Mouse (Mus musculus) forebrain, postnatal 0 days (tissue): ENCODE data around the gene Nsd2. TPM values are rescaled to one million over a fixed set of nuclear protein-coding genes. Genes with fewer than 3 reads are reported as not detected.

ENCODE experiments used
- ATAC-seq: fragments of 200-750 bp; cut with Nextera tagmentation; 2 replicates; pipeline ENCODE4 v1.8.0; 2017; ENCODE audit warnings: mild to moderate bottlenecking, moderate library complexity
- DNase-seq: peaks from one replicate; pipeline ENCODE4 v3.0.0-alpha.2; 2015
- H3K27ac ChIP-seq: fragments of 300-500 bp; sonication (generic); 2 replicates; pipeline ENCODE4 v1.5.1; 2014; ENCODE audit warnings: low read depth, mild to moderate bottlenecking, antibody characterized with exemption, low read length, moderate library complexity, mixed read lengths
- H3K27me3 ChIP-seq: fragments of 300-500 bp; sonication (generic); 2 replicates; pipeline ENCODE4 v1.6.1; 2014; ENCODE audit warnings: mild to moderate bottlenecking, low read length, mixed read lengths; ENCODE audit not compliant: insufficient read depth
- H3K36me3 ChIP-seq: fragments of 300-500 bp; sonication (generic); 2 replicates; pipeline ENCODE4 v1.6.1; 2014; ENCODE audit warnings: mild to moderate bottlenecking, moderate library complexity; ENCODE audit not compliant: insufficient read depth
- H3K4me1 ChIP-seq: fragments of 300-500 bp; sonication (generic); 2 replicates; pipeline ENCODE4 v1.6.1; 2014; ENCODE audit warnings: antibody characterized with exemption; ENCODE audit not compliant: insufficient read depth
- H3K4me2 ChIP-seq: fragments of 300-500 bp; sonication (generic); 2 replicates; pipeline ENCODE4 v1.6.1; 2014; ENCODE audit warnings: low read depth, mild to moderate bottlenecking, moderate library complexity
- H3K4me3 ChIP-seq: fragments of 300-500 bp; sonication (generic); 2 replicates; pipeline ENCODE4 v1.5.1; 2014; ENCODE audit warnings: low read depth, low read length, mixed read lengths
- H3K9ac ChIP-seq: fragments of 300-500 bp; sonication (generic); 2 replicates; pipeline ENCODE4 v1.6.1; 2014; ENCODE audit warnings: mild to moderate bottlenecking
- H3K9me3 ChIP-seq: fragments of 300-500 bp; sonication (generic); 2 replicates; pipeline ENCODE4 v1.6.1; 2016; ENCODE audit warnings: low read length
- CTCF ChIP-seq: sonication (generic); IDR thresholded peaks from 2 replicates; pipeline ENCODE4 v1.5.1; 2016; ENCODE audit warnings: antibody characterized with exemption, control low read depth, low read depth
- WGBS: fragments of 180-500 bp; shearing (Covaris S2); extraction: QIAGEN DNeasy Blood & Tissue Kit; methylation state at CpG from one replicate; pipeline ENCODE4 v1.1.7; 2014; 5-methylcytosine and 5-hydroxymethylcytosine counted together
- polyA plus RNA-seq: library from polyadenylated mRNA; unstranded; fragments of >200 nt; fragmentation: Nextera tagmentation; extraction: Ambion mirVana; gene quantifications from 2 replicates; pipeline ENCODE4 v1.2.1, GENCODE M21; 2015
- total RNA-seq: library from RNA; depleted of rRNA; stranded (reverse); fragments of >200 nt; gene quantifications from 2 replicates; pipeline ENCODE4 v1.2.3, GENCODE M21; 2014

The Nsd2 gene
- total and polyA plus RNA-seq, 2 experiments from 2014 or later: 58.6 to 127 TPM

DNA sequence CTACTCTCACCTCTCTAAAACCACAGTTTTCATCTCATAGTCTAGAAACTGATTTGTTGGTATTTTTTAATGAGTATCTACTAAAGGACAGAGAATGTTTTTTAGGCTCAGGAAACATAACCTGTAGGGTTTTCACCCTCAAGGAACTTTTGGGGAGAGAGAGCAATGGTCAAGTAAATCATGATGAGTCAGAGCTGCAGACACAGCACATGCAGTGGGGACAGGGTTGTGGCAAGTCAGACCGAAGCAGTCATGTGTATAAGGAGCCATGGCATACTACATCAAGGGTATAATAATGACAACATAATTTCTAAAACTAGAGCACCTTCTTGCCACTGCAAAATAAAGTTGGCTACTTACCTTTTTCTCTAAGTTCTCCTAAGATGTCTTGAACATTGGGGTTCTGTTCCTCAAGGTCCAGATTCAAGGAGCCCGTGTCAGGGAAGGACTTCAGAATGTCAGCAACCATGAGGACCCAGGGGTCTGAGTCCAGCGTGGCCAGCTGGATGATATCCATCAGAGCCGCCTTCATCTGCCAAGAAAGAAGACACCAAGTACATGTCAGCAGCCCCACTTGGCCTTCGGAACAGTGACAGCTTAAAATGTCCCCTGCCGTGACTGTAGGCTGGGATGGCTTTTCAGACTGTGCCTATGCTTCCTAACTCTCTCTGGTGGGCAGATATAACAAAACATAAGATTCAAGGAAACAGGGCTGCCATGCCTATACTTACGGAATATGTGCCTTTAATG lies 101.1 kb downstream of the Nsd2 start:
- no peak overlapping the region for H3K27ac ChIP-seq
- H3K36me3 ChIP-seq: peaks cover 42% of the 10 kb centered on the region
- no peak for TF ChIP-seq CTCF
- no peak for ATAC-seq
- 90% methylated on average over 7 of the region's 7 CpGs for WGBS
- no peak overlapping the region for H3K9ac ChIP-seq
- DNase-seq: no peak
- no peak overlapping the region for H3K4me3 ChIP-seq
- H3K9me3 ChIP-seq: no peaks in the 10 kb centered on the region
- H3K4me1 ChIP-seq: no peaks in the 10 kb centered on the region
- no peak overlapping the region for H3K4me2 ChIP-seq
- H3K27me3 ChIP-seq: no peaks in the 10 kb centered on the region

GRCm38 (mm10) chr5:33922566-33922965 lies 102.0 kb downstream of the Nsd2 start:
- no peak overlapping the region for H3K9ac ChIP-seq
- no peak overlapping the region for H3K4me2 ChIP-seq
- no peak overlapping the region for H3K4me3 ChIP-seq
- WGBS: 27% methylated on average over 2 of the region's 2 CpGs
- no peaks in the 10 kb centered on the region for H3K9me3 ChIP-seq
- H3K27me3 ChIP-seq: no peaks in the 10 kb centered on the region
- no peak overlapping the region for H3K27ac ChIP-seq
- no peak for ATAC-seq
- peaks cover 42% of the 10 kb centered on the region for H3K36me3 ChIP-seq
- H3K4me1 ChIP-seq: no peaks in the 10 kb centered on the region
- no peak for DNase-seq
- TF ChIP-seq CTCF: no peak

DNA sequence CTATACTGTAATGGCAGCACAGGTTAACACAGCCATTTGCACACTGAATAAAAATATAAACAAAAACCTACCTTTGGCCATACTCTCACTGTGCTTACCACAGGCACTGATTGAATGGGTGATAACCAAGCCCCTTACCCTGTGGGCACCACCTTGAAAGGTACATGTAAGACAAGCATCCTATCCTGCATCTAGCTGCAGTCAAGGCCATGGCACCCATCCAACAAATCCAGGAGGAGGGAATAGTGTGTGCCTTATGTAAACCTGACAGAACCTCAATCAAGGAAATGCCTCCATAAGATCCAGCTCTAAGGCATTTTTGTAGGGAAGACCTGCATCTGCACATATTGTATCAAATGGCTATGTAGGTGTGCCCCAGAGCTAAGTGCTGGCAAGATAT lies 105.6 kb downstream of the Nsd2 start:
- TF ChIP-seq CTCF: no peak
- Histone ChIP-seq H3K9me3 (no peaks in the 10 kb centered on the region), H3K4me3 (no peak overlapping the region), H3K27ac (no peak overlapping the region), H3K4me2 (no peak overlapping the region), H3K36me3 (peaks cover 35% of the 10 kb centered on the region), H3K4me1 (no peaks in the 10 kb centered on the region), H3K9ac (no peak overlapping the region), H3K27me3 (no peaks in the 10 kb centered on the region)
- DNase-seq: no peak
- ATAC-seq: no peak

DNA sequence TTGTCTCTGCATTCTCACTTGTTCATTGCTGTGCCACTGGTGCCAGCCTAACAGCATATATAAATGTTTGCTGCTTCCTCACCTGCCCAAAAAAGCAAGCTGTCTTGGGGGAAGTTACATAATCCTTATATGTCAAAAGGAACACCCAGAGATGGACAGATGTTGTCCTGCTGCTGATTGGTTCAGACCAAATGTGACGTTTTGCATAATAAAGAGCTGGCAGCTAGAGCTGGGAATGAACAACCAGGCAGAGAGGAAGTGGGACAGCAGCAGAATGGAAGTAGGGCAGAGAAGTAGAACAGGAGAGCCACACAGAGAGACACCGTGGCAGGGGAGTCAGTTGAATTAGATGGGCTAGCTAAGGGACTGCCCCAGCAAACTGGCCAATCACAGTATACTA lies 111.9 kb downstream of the Nsd2 start:
- no peak overlapping the region for H3K4me3 ChIP-seq
- H3K9me3 ChIP-seq: no peaks in the 10 kb centered on the region
- no peak overlapping the region for H3K9ac ChIP-seq
- no peak overlapping the region for H3K4me2 ChIP-seq
- 83% methylated on average over 2 of the region's 2 CpGs for WGBS
- ATAC-seq: no peak
- H3K36me3 ChIP-seq: peaks cover 18% of the 10 kb centered on the region
- no peak for TF ChIP-seq CTCF
- no peaks in the 10 kb centered on the region for H3K27me3 ChIP-seq
- DNase-seq: no peak
- H3K27ac ChIP-seq: no peak overlapping the region
- peaks cover 18% of the 10 kb centered on the region for H3K4me1 ChIP-seq

DNA sequence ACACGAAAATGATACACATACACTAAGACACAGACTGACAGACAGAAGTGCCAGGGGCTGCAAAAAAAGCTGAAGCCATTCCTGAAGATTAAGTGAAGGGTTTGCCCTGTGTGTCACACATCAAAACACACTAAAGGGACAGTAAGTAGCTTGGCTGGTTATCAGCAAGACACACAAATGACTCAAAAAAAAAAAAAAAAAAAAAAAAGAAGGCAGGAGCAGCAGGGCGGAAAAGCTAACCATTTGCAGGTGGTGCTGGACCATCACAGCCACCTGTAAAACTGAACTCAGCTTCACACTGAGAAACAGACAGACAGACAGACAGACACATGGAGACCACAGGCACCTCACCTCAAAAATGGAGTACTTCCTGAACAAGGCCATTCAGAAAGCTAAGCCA lies 113.6 kb downstream of the Nsd2 start:
- Histone ChIP-seq H3K4me3 (no peak overlapping the region), H3K27me3 (no peaks in the 10 kb centered on the region), H3K36me3 (peaks cover 14% of the 10 kb centered on the region; the same call in 1 of the 2 replicates), H3K27ac (no peak overlapping the region), H3K4me1 (peaks cover 18% of the 10 kb centered on the region), H3K9me3 (no peaks in the 10 kb centered on the region), H3K4me2 (peak overlapping the region; percentile 55; the same call in 1 of the 2 replicates), H3K9ac (no peak overlapping the region)
- DNase-seq (no peak), ATAC-seq (no peak)
- no peak for TF ChIP-seq CTCF
- 94% methylated on average over 2 of the region's 2 CpGs for WGBS

GRCm38 (mm10) chr5:33934877-33935276 lies 114.4 kb downstream of the Nsd2 start:
- TF ChIP-seq CTCF: no peak
- Histone ChIP-seq H3K9me3 (no peaks in the 10 kb centered on the region), H3K27me3 (no peaks in the 10 kb centered on the region), H3K4me2 (peak overlapping the region; percentile 55), H3K4me1 (peaks cover 18% of the 10 kb centered on the region), H3K4me3 (peak overlapping the region; percentile 76), H3K9ac (no peak overlapping the region), H3K36me3 (peaks cover 6% of the 10 kb centered on the region; the same call in 1 of the 2 replicates), H3K27ac (no peak overlapping the region)
- 80% methylated on average over 7 of the region's 7 CpGs for WGBS
- DNase-seq (no peak), ATAC-seq (no peak)

GRCm38 (mm10) chr5:33935700-33936111 lies 115.2 kb downstream of the Nsd2 start:
- TF ChIP-seq CTCF: no peak
- Histone ChIP-seq H3K4me2 (peak overlapping the region; percentile 55), H3K36me3 (no peaks in the 10 kb centered on the region), H3K27ac (peak overlapping the region; percentile 90), H3K4me1 (peaks cover 18% of the 10 kb centered on the region), H3K4me3 (peak overlapping the region; percentile 76), H3K9me3 (no peaks in the 10 kb centered on the region), H3K9ac (peak overlapping the region; percentile 79), H3K27me3 (no peaks in the 10 kb centered on the region)
- ATAC-seq: peak; percentile 27; the same call in 1 of the 2 replicates
- WGBS: under 1% methylated on average over 38 of the region's 39 CpGs
- DNase-seq: no peak
